Mouse (Mus musculus) adrenal gland, postnatal 36 days (tissue): Measurements from ENCODE around the gene Clcnkb. TPM values are rescaled to one million over a fixed set of nuclear protein-coding genes. Genes with fewer than 3 reads are reported as not detected.
A peak's percentile ranks its signal among the peaks of the same experiment; 100 is the strongest.

ENCODE experiments used
- DNase-seq, 2 experiments: peaks; one replicate each; pipeline ENCODE4 v3.0.0; 2021; ENCODE audit warnings: mixed read lengths in 1 of 2
- total RNA-seq, 2 experiments: library from RNA; stranded (reverse); gene quantifications; 2 replicates each; pipeline ENCODE4 v1.2.3; 2021

Gene Clcnkb
- total RNA-seq, 2 experiments from 2014 or later, result not detected

- DNase-seq, result no peak
Measured at GRCm38 (mm10) chr4:141433191-141433590, 17.4 kb upstream of the Clcnkb start.

GRCm38 (mm10) chr4:141432666-141433065, 16.9 kb upstream of the Clcnkb start:
- DNase-seq, result peak in 1 of 2 experiments; percentile 53

- DNase-seq, result peak; percentile 81 to 87
Measured at GRCm38 (mm10) chr4:141430997-141431396, 15.2 kb upstream of the Clcnkb start.

GRCm38 (mm10) chr4:141429847-141430246, 14.0 kb upstream of the Clcnkb start:
- peak; percentile 41 to 68 for DNase-seq

GRCm38 (mm10) chr4:141429381-141429780, 13.6 kb upstream of the Clcnkb start:
- peak in 1 of 2 experiments; percentile 35 for DNase-seq

- DNase-seq, result no peak
Measured at GRCm38 (mm10) chr4:141427921-141428320, 12.1 kb upstream of the Clcnkb start.

- DNase-seq, result no peak
Measured at GRCm38 (mm10) chr4:141426796-141427745, 11.3 kb upstream of the Clcnkb start.

- peak; percentile 46 to 59 for DNase-seq
Measured at GRCm38 (mm10) chr4:141425484-141426479, 10.0 kb upstream of the Clcnkb start.

GRCm38 (mm10) chr4:141423691-141424431, 8.0 kb upstream of the Clcnkb start:
- DNase-seq, result no peak

- peak in 1 of 2 experiments; percentile 63 for DNase-seq
Measured at GRCm38 (mm10) chr4:141423288-141423687, 7.5 kb upstream of the Clcnkb start.

GRCm38 (mm10) chr4:141422841-141423240, 7.0 kb upstream of the Clcnkb start:
- no peak for DNase-seq

GRCm38 (mm10) chr4:141421423-141421822, 5.6 kb upstream of the Clcnkb start:
- peak; percentile 44 to 49 for DNase-seq

GRCm38 (mm10) chr4:141420886-141421285, 5.1 kb upstream of the Clcnkb start:
- DNase-seq, result no peak

GRCm38 (mm10) chr4:141420192-141420829, 4.5 kb upstream of the Clcnkb start, which contains the start of gene Hspb7:
Hspb7 (plus strand) TSS chr4:141420779.
- no peak for DNase-seq

- DNase-seq, result peak; percentile 56 to 57
Measured at GRCm38 (mm10) chr4:141419398-141420191, 3.8 kb upstream of the Clcnkb start.

GRCm38 (mm10) chr4:141411430-141411992, 4.3 kb downstream of the Clcnkb start:
- no peak for DNase-seq

GRCm38 (mm10) chr4:141408577-141408976, 7.2 kb downstream of the Clcnkb start:
- DNase-seq, result no peak

- DNase-seq, result peak; percentile 53 to 64
Measured at GRCm38 (mm10) chr4:141406516-141407299, 9.1 kb downstream of the Clcnkb start.

- DNase-seq, result no peak
Measured at GRCm38 (mm10) chr4:141405314-141405622, 10.5 kb downstream of the Clcnkb start.
